ENCODE assay signal across 8 mouse cellular contexts in genomic region chr7:126031598-126032364, GRCm38 (mm10). TPM values are rescaled to one million over a fixed set of nuclear protein-coding genes. Genes with fewer than 3 reads are reported as not detected.
DNase-seq lines count a peak whose midpoint lies in the region; ATAC-seq lines count a peak whose summit lies in the region.

No protein-coding gene starts in this region.

- H3K9ac ChIP-seq in midbrain, embryonic 13.5 days (replicated peaks) = no peak overlapping the region

- no peak overlapping the region for H3K4me2 ChIP-seq in midbrain, embryonic 13.5 days (replicated peaks)

- no peaks in the 10 kb centered on the region for H3K36me3 ChIP-seq in midbrain, embryonic 13.5 days

- intact Hi-C loops in gastrocnemius, postnatal 14 days (cut with DNase I; ENCODE audit: low total_unique reads) = no loop called here
- intact Hi-C loops in gastrocnemius, postnatal 36 days (cut with DNase I) = no loop called here

- DNase-seq in gastrocnemius, postnatal 14 days = peak; percentile 13
- DNase-seq in gastrocnemius, postnatal 36 days = no peak
- peak; percentile 13 for DNase-seq in gonadal fat pad, adult 2 months (ENCODE audit: low read depth)
- no peak for DNase-seq in adipocyte (ENCODE audit: low spot score)
- DNase-seq in kidney, postnatal 36 days = no peak

- peak; percentile 23; the same call in 1 of the 2 replicates for ATAC-seq in cerebellum, adult (ENCODE audit: insufficient number of reproducible peaks, low FRiP score, low TSS enrichment)
- ATAC-seq in midbrain, embryonic 13.5 days = no peak
- ATAC-seq in megakaryocyte progenitor cell, adult 5-6 weeks (replicated peaks; ENCODE audit: poor library complexity) = no peak

- no peak overlapping the region for H3K4me3 ChIP-seq in midbrain, embryonic 13.5 days (replicated peaks)

- no peaks in the 10 kb centered on the region for H3K27me3 ChIP-seq in midbrain, embryonic 13.5 days

- peak overlapping the region; percentile 35; the same call in 1 of the 2 replicates for H3K27ac ChIP-seq in midbrain, embryonic 13.5 days

- peaks cover 22% of the 10 kb centered on the region for H3K4me1 ChIP-seq in midbrain, embryonic 13.5 days (replicated peaks)

- no peaks in the 10 kb centered on the region for H3K9me3 ChIP-seq in midbrain, embryonic 13.5 days

- 75% methylated on average over 10 of the region's 10 CpGs for WGBS in midbrain, embryonic 13.5 days

RNA-seq across cellular contexts. Expression of gene Gsg1l, which starts 50.4 kb away (rescaled TPM):
- under 1 TPM; 0.06 to 0.16 TPM for total RNA-seq in gastrocnemius, postnatal 14 days (2021)
- total RNA-seq in gastrocnemius, postnatal 36 days (2021) = not detected
- polyA plus RNA-seq in gonadal fat pad, adult 2 months (2012; rRNA removed) = 0.37 and 0.59 TPM in 2 replicates
- polyA plus RNA-seq in midbrain, embryonic 13.5 days (2015; fragmentation: Nextera tagmentation; extraction: Ambion mirVana) = 5.0 and 6.8 TPM in 2 replicates
- total RNA-seq in megakaryocyte progenitor cell, adult 5-6 weeks (2015) = not detected in 2 replicates
- total RNA-seq in megakaryocyte progenitor cell, adult 5-6 weeks (2017) = not detected in 2 replicates

Comparison
In these comparisons a context has a peak if more than half of its experiments do, and no peak if none do; other contexts are left out.
1. DNase-seq: peak in gastrocnemius, postnatal 14 days (single experiment) and gonadal fat pad, adult 2 months (single experiment); none in gastrocnemius, postnatal 36 days (0 of 2), adipocyte (single experiment) and kidney, postnatal 36 days (0 of 2).